Mouse (Mus musculus): ENCODE data around the gene Ube2v1. TPM values are rescaled to one million over a fixed set of nuclear protein-coding genes. Genes with fewer than 3 reads are reported as not detected.

Gene Ube2v1
- polyA plus RNA-seq, 1 experiment = 322 TPM

DNA sequence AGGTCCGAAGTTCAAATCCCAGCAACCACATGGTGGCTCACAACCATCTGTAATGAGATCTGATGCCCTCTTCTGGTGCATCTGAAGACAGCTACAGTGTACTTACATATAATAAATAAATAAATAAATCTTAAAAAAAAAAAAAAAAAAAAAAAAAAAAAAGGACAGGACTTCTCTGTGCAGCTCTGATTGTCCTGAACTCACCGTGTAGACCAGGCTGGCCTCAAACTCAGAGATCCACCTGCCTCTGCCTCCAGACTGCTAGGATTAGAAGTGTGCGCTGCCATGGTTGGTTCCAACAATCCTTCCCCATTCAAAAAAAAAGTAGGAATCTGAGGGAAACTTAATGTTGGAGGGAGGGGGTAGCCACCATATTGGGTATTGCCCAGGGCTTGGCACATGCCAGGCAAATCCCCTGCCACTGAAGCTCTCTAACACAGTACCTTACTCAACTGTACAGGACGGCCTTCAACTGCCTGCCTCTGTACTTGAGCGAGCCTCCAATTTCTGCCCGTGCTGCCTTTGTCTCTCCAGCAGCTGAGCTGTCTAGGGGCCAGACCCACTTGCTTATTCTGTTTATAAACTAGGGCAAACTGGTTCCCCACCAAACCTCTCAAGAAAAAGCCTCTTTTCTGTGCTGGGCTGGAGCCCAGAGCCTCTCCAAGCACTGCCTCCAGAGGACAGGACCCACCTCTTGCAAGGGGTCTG lies 7.4 kb downstream of the Ube2v1 start:
- TF ChIP-seq SRF (IDR thresholded peaks at IDR 0.05; ENCODE audit: control insufficient read depth, insufficient read length, low read depth) (no peak), POLR2A (IDR thresholded peaks at IDR 0.05; ENCODE audit: insufficient read length, low read depth) (no peak), MYOD1 (IDR thresholded peaks at IDR 0.05; ENCODE audit: control insufficient read depth in 1 of 3, insufficient read length in 2 of 3, low read depth in 2 of 3) (no peak), CEBPB (IDR thresholded peaks at IDR 0.05; ENCODE audit: insufficient read depth, poor library complexity, severe bottlenecking) (no peak), POLR2AphosphoS2 (IDR thresholded peaks at IDR 0.05; ENCODE audit: insufficient read length, low read depth) (no peak), TCF12 (IDR thresholded peaks at IDR 0.05; ENCODE audit: insufficient read depth, poor library complexity, severe bottlenecking) (no peak), MAX (IDR thresholded peaks at IDR 0.05; ENCODE audit: low read depth) (no peak), TCF3 (IDR thresholded peaks at IDR 0.05; ENCODE audit: insufficient read length, low read depth) (no peak), MYOG (IDR thresholded peaks at IDR 0.05; ENCODE audit: control insufficient read depth in 1 of 3, insufficient read depth in 1 of 3, insufficient read length in 2 of 3, low read depth in 2 of 3) (no peak), USF1 (IDR thresholded peaks at IDR 0.05; ENCODE audit: low read depth) (no peak), REST (IDR thresholded peaks at IDR 0.05; ENCODE audit: insufficient read depth, insufficient read length) (no peak), E2F4 (IDR thresholded peaks at IDR 0.05; ENCODE audit: insufficient read depth) (no peak)
- H3K4me2 ChIP-seq (ENCODE audit: low read depth) = no peak overlapping the region
- no peaks in the 10 kb centered on the region for H3K27me3 ChIP-seq (ENCODE audit: control insufficient read depth, insufficient read depth, insufficient read length)
- H3K4me3 ChIP-seq = no peak overlapping the region
- H3K79me2 ChIP-seq (ENCODE audit: control insufficient read depth, insufficient read depth) = peaks cover 97% of the 10 kb centered on the region
- peaks cover 8% of the 10 kb centered on the region for H3K36me3 ChIP-seq (ENCODE audit: control insufficient read depth, insufficient read depth)
- no peak overlapping the region for H3ac ChIP-seq (ENCODE audit: control insufficient read depth, insufficient read length)

DNA sequence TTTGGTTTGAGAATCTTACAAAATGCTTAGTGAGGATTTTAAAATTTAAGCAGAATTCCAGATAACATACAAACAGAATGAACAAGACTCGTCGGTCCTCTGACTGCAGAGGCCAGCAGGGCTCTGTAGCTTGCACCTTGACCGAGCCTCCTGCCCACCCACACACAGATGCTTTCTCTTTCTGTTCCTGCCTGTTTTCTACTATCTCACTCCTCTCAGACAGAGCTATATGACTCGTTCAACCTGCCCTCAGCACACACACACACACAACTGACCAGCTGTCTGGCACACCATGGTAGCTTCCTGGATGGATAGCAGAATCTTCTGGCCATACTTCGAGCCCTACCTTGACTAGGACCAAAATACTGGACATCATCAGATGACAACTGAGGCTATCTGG lies 8.9 kb downstream of the Ube2v1 start:
- no peak overlapping the region for H3K4me2 ChIP-seq (ENCODE audit: low read depth)
- no peaks in the 10 kb centered on the region for H3K27me3 ChIP-seq (ENCODE audit: control insufficient read depth, insufficient read depth, insufficient read length)
- H3K79me2 ChIP-seq (ENCODE audit: control insufficient read depth, insufficient read depth) = peaks cover 97% of the 10 kb centered on the region
- H3ac ChIP-seq (ENCODE audit: control insufficient read depth, insufficient read length) = no peak overlapping the region
- H3K4me3 ChIP-seq = no peak overlapping the region
- TF ChIP-seq REST (IDR thresholded peaks at IDR 0.05; ENCODE audit: insufficient read depth, insufficient read length) (no peak), MYOD1 (IDR thresholded peaks at IDR 0.05; ENCODE audit: control insufficient read depth in 1 of 3, insufficient read length in 2 of 3, low read depth in 2 of 3) (peak in 1 of 3 experiments; percentile 0), E2F4 (IDR thresholded peaks at IDR 0.05; ENCODE audit: insufficient read depth) (no peak), POLR2A (IDR thresholded peaks at IDR 0.05; ENCODE audit: insufficient read length, low read depth) (no peak)
- peaks cover 6% of the 10 kb centered on the region for H3K36me3 ChIP-seq (ENCODE audit: control insufficient read depth, insufficient read depth)

DNA sequence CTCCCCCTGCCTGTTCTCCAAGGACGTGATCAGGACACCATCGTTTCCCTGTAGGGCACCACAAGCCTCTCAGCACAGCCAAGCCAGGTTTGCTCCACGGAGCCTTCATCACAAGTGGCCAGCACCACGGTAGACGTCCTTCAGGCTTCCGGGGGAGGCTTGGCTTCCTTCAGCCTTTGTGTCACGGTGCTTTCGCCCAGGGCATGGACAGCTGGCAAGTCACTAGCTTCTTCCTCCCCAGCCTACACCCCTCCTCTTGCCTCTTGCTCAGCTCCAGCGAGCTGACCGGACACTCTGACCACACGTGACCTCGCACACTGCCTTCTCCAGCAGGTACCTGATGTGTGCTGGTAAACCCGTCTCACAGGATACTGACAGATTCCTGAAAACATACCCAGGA lies 9.5 kb downstream of the Ube2v1 start:
- no peak overlapping the region for H3K4me3 ChIP-seq
- TF ChIP-seq MYOG (IDR thresholded peaks at IDR 0.05; ENCODE audit: control insufficient read depth in 1 of 3, insufficient read depth in 1 of 3, insufficient read length in 2 of 3, low read depth in 2 of 3) (peak in 1 of 3 experiments; percentile 50), E2F4 (IDR thresholded peaks at IDR 0.05; ENCODE audit: insufficient read depth) (no peak), REST (IDR thresholded peaks at IDR 0.05; ENCODE audit: insufficient read depth, insufficient read length) (no peak), MAX (IDR thresholded peaks at IDR 0.05; ENCODE audit: low read depth) (no peak), USF1 (IDR thresholded peaks at IDR 0.05; ENCODE audit: low read depth) (no peak), MYOD1 (IDR thresholded peaks at IDR 0.05; ENCODE audit: control insufficient read depth in 1 of 3, insufficient read length in 2 of 3, low read depth in 2 of 3) (peak in 1 of 3 experiments; percentile 18), TCF12 (IDR thresholded peaks at IDR 0.05; ENCODE audit: insufficient read depth, poor library complexity, severe bottlenecking) (no peak), SRF (IDR thresholded peaks at IDR 0.05; ENCODE audit: control insufficient read depth, insufficient read length, low read depth) (no peak), POLR2AphosphoS2 (IDR thresholded peaks at IDR 0.05; ENCODE audit: insufficient read length, low read depth) (no peak), CEBPB (IDR thresholded peaks at IDR 0.05; ENCODE audit: insufficient read depth, poor library complexity, severe bottlenecking) (no peak), TCF3 (IDR thresholded peaks at IDR 0.05; ENCODE audit: insufficient read length, low read depth) (no peak), POLR2A (IDR thresholded peaks at IDR 0.05; ENCODE audit: insufficient read length, low read depth) (no peak)
- no peaks in the 10 kb centered on the region for H3K27me3 ChIP-seq (ENCODE audit: control insufficient read depth, insufficient read depth, insufficient read length)
- peaks cover 1% of the 10 kb centered on the region for H3K36me3 ChIP-seq (ENCODE audit: control insufficient read depth, insufficient read depth)
- no peak overlapping the region for H3K4me2 ChIP-seq (ENCODE audit: low read depth)
- H3K79me2 ChIP-seq (ENCODE audit: control insufficient read depth, insufficient read depth) = peaks cover 92% of the 10 kb centered on the region
- no peak overlapping the region for H3ac ChIP-seq (ENCODE audit: control insufficient read depth, insufficient read length)

DNA sequence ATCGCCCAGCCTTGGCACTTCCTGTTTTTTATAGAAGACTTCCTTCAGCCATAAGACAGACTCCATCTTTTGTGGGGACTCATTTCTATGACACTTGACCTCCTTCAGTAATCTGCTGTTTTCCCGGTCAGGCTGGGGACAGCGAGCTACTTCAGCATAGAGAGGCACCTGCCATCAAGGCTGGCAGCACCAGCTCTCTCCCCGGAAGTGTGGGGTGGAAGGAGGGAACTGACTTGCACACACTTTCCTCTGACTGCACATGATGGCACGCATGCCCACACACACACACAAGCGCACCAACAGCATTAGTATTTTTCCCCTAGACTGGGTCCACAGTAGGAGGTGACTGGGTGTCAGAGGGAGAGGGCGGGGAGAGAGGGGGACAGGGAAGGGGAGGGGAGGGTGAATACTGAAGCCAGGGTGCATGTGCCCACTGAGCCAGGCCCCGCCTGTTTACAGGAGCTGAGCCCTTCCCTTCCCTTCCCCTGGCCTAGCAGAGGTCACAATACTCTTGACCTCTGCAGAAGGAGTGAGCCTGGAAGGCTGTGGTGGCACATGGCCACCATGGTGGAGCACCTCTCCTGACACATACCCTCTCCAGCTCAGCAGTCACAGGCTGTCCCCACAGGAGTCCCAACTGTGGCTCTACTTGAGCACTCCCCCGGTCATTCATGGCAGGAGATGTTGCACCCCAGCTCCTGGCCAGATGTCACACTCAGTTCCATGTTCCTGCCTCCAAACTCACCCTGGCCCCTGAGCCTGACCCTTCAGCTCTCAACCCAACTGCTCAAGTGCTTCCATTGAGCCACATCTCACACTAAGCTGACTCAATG lies 10.4 kb downstream of the Ube2v1 start:
- Histone ChIP-seq H3K79me2 (ENCODE audit: control insufficient read depth, insufficient read depth) (peaks cover 84% of the 10 kb centered on the region), H3K4me3 (no peak overlapping the region), H3K4me2 (ENCODE audit: low read depth) (no peak overlapping the region), H3ac (ENCODE audit: control insufficient read depth, insufficient read length) (no peak overlapping the region), H3K27me3 (ENCODE audit: control insufficient read depth, insufficient read depth, insufficient read length) (no peaks in the 10 kb centered on the region), H3K36me3 (ENCODE audit: control insufficient read depth, insufficient read depth) (peaks cover 9% of the 10 kb centered on the region)
- TF ChIP-seq SRF (IDR thresholded peaks at IDR 0.05; ENCODE audit: control insufficient read depth, insufficient read length, low read depth) = no peak
- TF ChIP-seq POLR2AphosphoS2 (IDR thresholded peaks at IDR 0.05; ENCODE audit: insufficient read length, low read depth) = peak; percentile 5
- no peak for TF ChIP-seq MYOD1 (IDR thresholded peaks at IDR 0.05; ENCODE audit: control insufficient read depth in 1 of 3, insufficient read length in 2 of 3, low read depth in 2 of 3)
- TF ChIP-seq POLR2A (IDR thresholded peaks at IDR 0.05; ENCODE audit: insufficient read length, low read depth) = no peak
- no peak for TF ChIP-seq TCF3 (IDR thresholded peaks at IDR 0.05; ENCODE audit: insufficient read length, low read depth)
- no peak for TF ChIP-seq MAX (IDR thresholded peaks at IDR 0.05; ENCODE audit: low read depth)
- peak in 1 of 3 experiments; percentile 7 for TF ChIP-seq MYOG (IDR thresholded peaks at IDR 0.05; ENCODE audit: control insufficient read depth in 1 of 3, insufficient read depth in 1 of 3, insufficient read length in 2 of 3, low read depth in 2 of 3)
- no peak for TF ChIP-seq TCF12 (IDR thresholded peaks at IDR 0.05; ENCODE audit: insufficient read depth, poor library complexity, severe bottlenecking)
- no peak for TF ChIP-seq CEBPB (IDR thresholded peaks at IDR 0.05; ENCODE audit: insufficient read depth, poor library complexity, severe bottlenecking)
- TF ChIP-seq USF1 (IDR thresholded peaks at IDR 0.05; ENCODE audit: low read depth) = no peak
- TF ChIP-seq E2F4 (IDR thresholded peaks at IDR 0.05; ENCODE audit: insufficient read depth) = no peak
- no peak for TF ChIP-seq REST (IDR thresholded peaks at IDR 0.05; ENCODE audit: insufficient read depth, insufficient read length)

All from myocyte (in vitro differentiated cells).